Mouse (Mus musculus): ENCODE measurements around the gene Hsd17b1. TPM values are rescaled to one million over a fixed set of nuclear protein-coding genes. Genes with fewer than 3 reads are reported as not detected.
A peak's percentile ranks its signal among the peaks of the same experiment; 100 is the strongest.

The Hsd17b1 gene
- polyA plus RNA-seq, 1 experiment from 2014 or later, result 0.08 TPM

DNA sequence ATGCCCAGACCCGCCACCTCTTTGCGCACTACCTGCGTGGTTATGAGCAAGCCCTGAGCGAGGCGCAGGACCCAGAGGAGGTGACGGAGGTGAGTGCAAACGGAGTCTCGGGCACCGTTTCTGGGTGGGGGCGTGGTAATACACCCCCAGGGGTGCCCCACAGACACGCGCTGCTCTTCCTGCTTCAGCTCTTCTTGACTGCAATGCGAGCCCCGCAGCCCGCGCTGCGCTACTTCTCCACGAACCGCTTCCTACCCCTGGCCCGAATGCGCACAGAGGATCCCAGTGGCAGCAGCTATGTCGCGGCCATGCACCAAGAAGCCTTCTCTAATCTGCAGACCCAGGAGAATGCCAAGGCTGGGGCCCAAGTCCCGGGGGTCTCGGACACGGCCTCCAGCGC, 1.5 kb downstream of the Hsd17b1 start:
- 8% methylated on average over 27 of the region's 27 CpGs for WGBS
- Histone ChIP-seq H3K9ac (ENCODE audit: low read depth, low read length) (no peak overlapping the region), H3K27ac (ENCODE audit: low read depth, low read length) (no peak overlapping the region), H3K4me2 (replicated peaks; ENCODE audit: low read depth) (peak overlapping the region; percentile 24; the same call in 1 of the 2 replicates), H3K9me3 (ENCODE audit: control insufficient read depth) (no peaks in the 10 kb centered on the region), H3K36me3 (ENCODE audit: control insufficient read depth, insufficient read depth) (peaks cover 18% of the 10 kb centered on the region; the same call in 1 of the 2 replicates), H3K4me3 (ENCODE audit: low read depth, low read length) (no peak overlapping the region), H3K27me3 (replicated peaks; ENCODE audit: control insufficient read depth, insufficient read depth, low read length) (peaks cover 26% of the 10 kb centered on the region), H3K4me1 (replicated peaks; ENCODE audit: control insufficient read depth, insufficient read depth, low read length) (peaks cover 10% of the 10 kb centered on the region)
- ATAC-seq, result no peak
- TF ChIP-seq CTCF (IDR thresholded peaks at IDR 0.05; ENCODE audit: low read depth), result no peak

GRCm38 (mm10) chr11:101080421-101080820, 2.2 kb downstream of the Hsd17b1 start:
- no peak overlapping the region for H3K9ac ChIP-seq (ENCODE audit: low read depth, low read length)
- H3K4me3 ChIP-seq (ENCODE audit: low read depth, low read length), result no peak overlapping the region
- peaks cover 10% of the 10 kb centered on the region for H3K4me1 ChIP-seq (replicated peaks; ENCODE audit: control insufficient read depth, insufficient read depth, low read length)
- H3K36me3 ChIP-seq (ENCODE audit: control insufficient read depth, insufficient read depth), result peaks cover 19% of the 10 kb centered on the region; the same call in 1 of the 2 replicates
- ATAC-seq, result no peak
- no peak overlapping the region for H3K27ac ChIP-seq (ENCODE audit: low read depth, low read length)
- 74% methylated on average over 5 of the region's 5 CpGs for WGBS
- H3K27me3 ChIP-seq (replicated peaks; ENCODE audit: control insufficient read depth, insufficient read depth, low read length), result peaks cover 26% of the 10 kb centered on the region
- no peaks in the 10 kb centered on the region for H3K9me3 ChIP-seq (ENCODE audit: control insufficient read depth)
- no peak overlapping the region for H3K4me2 ChIP-seq (replicated peaks; ENCODE audit: low read depth)
- no peak for TF ChIP-seq CTCF (IDR thresholded peaks at IDR 0.05; ENCODE audit: low read depth)

GRCm38 (mm10) chr11:101081659-101082058, 3.4 kb downstream of the Hsd17b1 start:
- Histone ChIP-seq H3K4me1 (replicated peaks; ENCODE audit: control insufficient read depth, insufficient read depth, low read length) (peaks cover 10% of the 10 kb centered on the region), H3K9me3 (ENCODE audit: control insufficient read depth) (no peaks in the 10 kb centered on the region), H3K4me3 (ENCODE audit: low read depth, low read length) (peak overlapping the region; percentile 65), H3K9ac (ENCODE audit: low read depth, low read length) (0 out of 2 replicates have a peak overlapping the region, but pooled peaks have one; percentile 40), H3K4me2 (replicated peaks; ENCODE audit: low read depth) (peak overlapping the region; percentile 92), H3K27me3 (replicated peaks; ENCODE audit: control insufficient read depth, insufficient read depth, low read length) (peaks cover 26% of the 10 kb centered on the region), H3K27ac (ENCODE audit: low read depth, low read length) (peak overlapping the region; percentile 88; the same call in 1 of the 2 replicates), H3K36me3 (ENCODE audit: control insufficient read depth, insufficient read depth) (peaks cover 15% of the 10 kb centered on the region; the same call in 1 of the 2 replicates)
- TF ChIP-seq CTCF (IDR thresholded peaks at IDR 0.05; ENCODE audit: low read depth), result no peak
- WGBS, result 6% methylated on average over 10 of the region's 10 CpGs
- no peak for ATAC-seq

DNA sequence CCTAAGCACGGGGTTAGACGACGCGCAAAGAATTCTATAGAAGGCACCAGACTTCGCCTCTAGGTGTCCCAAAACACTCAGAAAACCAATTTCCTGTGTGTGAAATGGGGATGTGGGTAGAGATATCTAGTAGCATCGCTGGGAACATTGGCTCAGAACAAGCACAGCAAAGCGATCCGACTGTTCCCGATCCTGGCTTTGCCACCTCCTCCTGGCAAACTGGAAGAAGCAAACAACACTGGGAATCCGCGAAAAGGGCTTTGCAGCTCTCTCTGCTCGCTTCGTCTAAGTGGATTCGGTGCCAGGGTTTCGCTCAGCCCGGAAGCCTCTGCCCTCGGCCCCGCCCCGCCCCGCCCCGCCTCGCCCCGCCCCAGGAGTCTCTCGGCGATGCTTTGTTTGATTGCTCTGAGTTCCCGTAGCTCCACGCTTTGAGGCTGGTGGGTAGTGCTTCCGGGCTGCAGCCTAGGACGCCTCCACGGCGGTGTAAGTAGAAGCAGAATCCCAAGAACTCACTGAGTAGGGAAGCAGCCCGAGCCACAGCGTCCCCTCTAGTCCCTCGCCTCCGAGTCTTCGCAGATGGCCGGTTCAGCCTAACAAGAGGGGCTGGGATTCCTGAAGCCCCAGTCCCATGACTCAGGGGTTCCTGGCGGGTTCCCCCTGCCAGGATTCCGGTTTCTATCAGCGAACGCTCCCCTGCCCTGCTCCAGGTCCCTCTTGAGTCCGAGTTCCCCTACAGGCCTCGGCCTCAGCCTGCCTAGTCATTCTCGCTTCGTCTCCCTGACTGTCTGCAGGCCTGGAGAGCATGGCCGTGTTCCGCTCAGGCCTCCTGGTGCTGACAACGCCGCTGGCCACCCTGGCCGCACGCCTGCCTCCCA, 4.2 kb downstream of the Hsd17b1 start, which contains the start of gene Coasy:
Gene Coasy, plus strand, starts transcription at position 358 of the 875 bp plus-strand sequence.
- peak within 1 kb of the TSS; percentile 65 for H3K4me3 ChIP-seq (ENCODE audit: low read depth, low read length)
- peak; percentile 73 for TF ChIP-seq CTCF (IDR thresholded peaks at IDR 0.05; ENCODE audit: low read depth)
- WGBS, result under 1% methylated on average over 48 of the region's 51 CpGs
- H3K27me3 ChIP-seq (replicated peaks; ENCODE audit: control insufficient read depth, insufficient read depth, low read length), result peaks cover 26% of the 10 kb centered on the region
- peak; percentile 84 for ATAC-seq
- H3K9me3 ChIP-seq (ENCODE audit: control insufficient read depth), result no peaks in the 10 kb centered on the region
- H3K36me3 ChIP-seq (ENCODE audit: control insufficient read depth, insufficient read depth), result peaks cover 8% of the 10 kb centered on the region; the same call in 1 of the 2 replicates
- H3K27ac ChIP-seq (ENCODE audit: low read depth, low read length), result peak within 1 kb of the TSS; percentile 88
- H3K4me2 ChIP-seq (replicated peaks; ENCODE audit: low read depth), result peak within 1 kb of the TSS; percentile 92
- peaks cover 10% of the 10 kb centered on the region for H3K4me1 ChIP-seq (replicated peaks; ENCODE audit: control insufficient read depth, insufficient read depth, low read length)
- peak within 1 kb of the TSS; percentile 85 for H3K9ac ChIP-seq (ENCODE audit: low read depth, low read length)

GRCm38 (mm10) chr11:101083083-101083697, 5.0 kb downstream of the Hsd17b1 start:
- H3K27me3 ChIP-seq (replicated peaks; ENCODE audit: control insufficient read depth, insufficient read depth, low read length), result peaks cover 22% of the 10 kb centered on the region
- H3K4me2 ChIP-seq (replicated peaks; ENCODE audit: low read depth), result peak overlapping the region; percentile 92
- peak overlapping the region; percentile 88 for H3K27ac ChIP-seq (ENCODE audit: low read depth, low read length)
- H3K4me1 ChIP-seq (replicated peaks; ENCODE audit: control insufficient read depth, insufficient read depth, low read length), result peaks cover 17% of the 10 kb centered on the region
- H3K36me3 ChIP-seq (ENCODE audit: control insufficient read depth, insufficient read depth), result peaks cover 4% of the 10 kb centered on the region; the same call in 1 of the 2 replicates
- TF ChIP-seq CTCF (IDR thresholded peaks at IDR 0.05; ENCODE audit: low read depth), result no peak
- 29% methylated on average over 19 of the region's 19 CpGs for WGBS
- no peaks in the 10 kb centered on the region for H3K9me3 ChIP-seq (ENCODE audit: control insufficient read depth)
- peak overlapping the region; percentile 65 for H3K4me3 ChIP-seq (ENCODE audit: low read depth, low read length)
- peak overlapping the region; percentile 85 for H3K9ac ChIP-seq (ENCODE audit: low read depth, low read length)
- ATAC-seq, result no peak

DNA sequence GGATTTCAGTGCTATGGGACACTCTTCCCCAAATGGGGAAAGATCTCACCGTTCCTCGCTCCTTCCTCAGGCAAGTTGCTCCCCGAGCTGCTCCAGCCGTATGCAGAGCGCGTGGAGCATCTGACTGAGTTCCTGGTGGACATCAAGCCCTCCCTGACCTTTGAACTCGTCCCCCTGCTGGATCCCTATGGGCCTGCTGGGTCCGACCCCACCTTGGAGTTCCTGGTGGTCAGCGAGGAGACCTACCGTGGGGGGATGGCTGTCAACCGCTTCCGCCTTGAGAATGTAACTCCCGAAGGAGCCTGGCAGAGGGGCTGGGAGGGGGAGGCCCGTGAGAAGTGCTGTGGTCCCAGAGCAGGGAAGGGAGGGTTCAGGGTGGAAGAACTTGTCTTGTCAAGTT, 6.0 kb downstream of the Hsd17b1 start:
- Histone ChIP-seq H3K4me2 (replicated peaks; ENCODE audit: low read depth) (no peak overlapping the region), H3K27me3 (replicated peaks; ENCODE audit: control insufficient read depth, insufficient read depth, low read length) (peaks cover 11% of the 10 kb centered on the region), H3K9ac (ENCODE audit: low read depth, low read length) (no peak overlapping the region), H3K9me3 (ENCODE audit: control insufficient read depth) (no peaks in the 10 kb centered on the region), H3K4me1 (replicated peaks; ENCODE audit: control insufficient read depth, insufficient read depth, low read length) (peaks cover 18% of the 10 kb centered on the region), H3K36me3 (ENCODE audit: control insufficient read depth, insufficient read depth) (peaks cover 13% of the 10 kb centered on the region), H3K27ac (ENCODE audit: low read depth, low read length) (no peak overlapping the region), H3K4me3 (ENCODE audit: low read depth, low read length) (no peak overlapping the region)
- no peak for TF ChIP-seq CTCF (IDR thresholded peaks at IDR 0.05; ENCODE audit: low read depth)
- no peak for ATAC-seq
- WGBS, result 87% methylated on average over 14 of the region's 14 CpGs

Measured in intestine, postnatal 0 days (tissue).